Mouse (Mus musculus): ENCODE data around the gene Hrk. TPM values are rescaled to one million over a fixed set of nuclear protein-coding genes. Genes with fewer than 3 reads are reported as not detected.

The Hrk gene
- polyA plus RNA-seq, 1 experiment from 2014 or later: 0.05 TPM

DNA sequence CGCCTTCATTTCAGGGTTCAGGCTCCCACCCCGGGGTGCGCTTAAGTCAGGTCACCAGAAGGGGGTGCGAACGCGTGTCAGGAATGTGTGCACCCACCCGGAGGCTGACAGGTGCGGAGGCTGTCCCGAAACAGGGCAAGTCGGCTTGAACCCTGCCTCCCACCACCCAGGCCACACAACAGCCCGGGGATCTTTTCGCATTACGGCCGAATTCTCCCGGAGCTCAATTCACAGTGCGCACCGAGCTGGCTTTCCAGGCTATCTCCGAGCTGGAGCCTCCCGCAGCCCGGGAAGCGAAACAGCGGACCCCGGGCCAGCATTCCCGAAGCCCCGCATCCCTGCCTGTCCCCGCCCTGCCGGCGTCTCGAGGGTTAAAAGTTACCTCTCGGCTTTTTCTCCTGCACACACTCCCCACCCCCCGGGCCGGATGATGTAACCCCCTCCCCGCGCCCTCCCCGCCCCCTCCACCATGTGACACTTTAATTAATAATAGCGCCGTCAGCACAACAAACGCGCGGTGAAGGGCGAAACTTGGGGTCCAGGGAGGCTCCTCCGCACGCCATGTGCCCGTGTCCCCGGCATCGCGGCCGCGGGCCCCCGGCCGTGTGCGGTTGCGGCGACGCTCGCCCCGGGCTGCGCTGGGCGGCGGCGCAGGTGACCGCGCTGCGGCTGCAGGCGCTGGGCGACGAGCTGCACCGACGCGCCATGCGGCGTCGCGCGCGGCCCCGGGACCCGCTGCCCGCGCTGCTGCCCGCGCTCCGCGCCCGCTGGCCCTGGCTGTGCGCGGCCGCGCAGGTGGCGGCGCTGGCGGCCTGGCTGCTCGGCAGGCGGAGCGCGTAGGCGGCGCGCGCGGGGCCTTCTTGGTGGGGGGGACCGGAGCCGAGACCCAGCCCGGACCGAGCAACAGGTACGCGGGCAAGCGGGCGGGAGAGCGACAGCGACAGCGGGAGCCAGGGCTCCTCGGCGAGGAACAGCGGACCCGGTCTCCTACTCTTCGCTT, 5.1 kb downstream of the Hrk start:
- Histone ChIP-seq H3K4me1 (replicated peaks; ENCODE audit: control insufficient read depth, insufficient read depth, low read length) (peaks cover 3% of the 10 kb centered on the region), H3K27ac (ENCODE audit: low read depth, low read length) (no peak overlapping the region), H3K9me3 (ENCODE audit: control insufficient read depth, low read length) (no peaks in the 10 kb centered on the region), H3K9ac (ENCODE audit: low read depth, low read length) (no peak overlapping the region), H3K36me3 (ENCODE audit: control insufficient read depth, insufficient read depth, low read length) (no peaks in the 10 kb centered on the region), H3K4me3 (ENCODE audit: low read depth, low read length) (peak overlapping the region; percentile 48), H3K4me2 (peak overlapping the region; percentile 58), H3K27me3 (replicated peaks; ENCODE audit: control insufficient read depth, insufficient read depth, low read length) (peaks cover 82% of the 10 kb centered on the region)
- WGBS: 1% methylated on average over 117 of the region's 117 CpGs
- DNase-seq (ENCODE audit: low spot score): no peak
- no peak for ATAC-seq (replicated peaks; ENCODE audit: low FRiP score)

DNA sequence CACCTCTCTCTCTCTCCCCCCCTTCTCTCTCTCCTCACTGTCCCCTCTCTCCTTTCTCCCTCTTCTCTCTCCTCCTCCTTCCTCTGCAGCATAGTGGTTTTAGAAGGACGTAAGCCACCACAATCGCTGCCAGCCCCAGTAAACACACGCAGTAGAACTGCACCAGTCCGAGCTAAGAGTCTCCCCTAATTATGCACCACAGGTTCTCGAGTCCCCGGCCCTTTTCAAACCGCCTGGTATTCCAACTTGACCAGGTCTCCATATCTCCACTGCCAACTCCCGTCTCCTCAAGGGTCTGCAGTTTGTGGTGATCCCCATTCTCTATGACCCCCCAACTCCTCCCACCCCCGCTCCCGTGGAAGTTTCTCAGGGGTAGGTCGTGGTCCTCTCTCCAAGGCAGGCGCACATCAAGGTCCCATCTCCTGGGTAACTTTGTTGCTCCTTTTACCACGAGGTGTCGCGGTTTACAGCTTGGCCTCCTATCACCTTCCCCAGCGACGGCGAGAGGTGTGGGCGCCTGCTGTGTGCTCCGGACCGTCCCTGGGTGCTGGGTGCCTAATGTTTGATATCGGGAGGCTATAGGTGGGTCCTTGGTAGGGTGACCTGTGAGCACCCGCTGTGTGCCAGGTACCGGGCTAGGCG, 6.6 kb downstream of the Hrk start:
- H3K9me3 ChIP-seq (ENCODE audit: control insufficient read depth, low read length): 0 out of 2 replicates have a peak, but pooled peaks cover 4% of the 10 kb centered on the region
- no peak for ATAC-seq (replicated peaks; ENCODE audit: low FRiP score)
- H3K27ac ChIP-seq (ENCODE audit: low read depth, low read length): no peak overlapping the region
- no peaks in the 10 kb centered on the region for H3K36me3 ChIP-seq (ENCODE audit: control insufficient read depth, insufficient read depth, low read length)
- DNase-seq (ENCODE audit: low spot score): no peak
- H3K4me1 ChIP-seq (replicated peaks; ENCODE audit: control insufficient read depth, insufficient read depth, low read length): peaks cover 3% of the 10 kb centered on the region
- no peak overlapping the region; the same call in 1 of the 2 replicates for H3K4me3 ChIP-seq (ENCODE audit: low read depth, low read length)
- peaks cover 88% of the 10 kb centered on the region for H3K27me3 ChIP-seq (replicated peaks; ENCODE audit: control insufficient read depth, insufficient read depth, low read length)
- 1% methylated on average over 25 of the region's 25 CpGs for WGBS
- peak overlapping the region; percentile 30 for H3K4me2 ChIP-seq
- no peak overlapping the region for H3K9ac ChIP-seq (ENCODE audit: low read depth, low read length)

DNA sequence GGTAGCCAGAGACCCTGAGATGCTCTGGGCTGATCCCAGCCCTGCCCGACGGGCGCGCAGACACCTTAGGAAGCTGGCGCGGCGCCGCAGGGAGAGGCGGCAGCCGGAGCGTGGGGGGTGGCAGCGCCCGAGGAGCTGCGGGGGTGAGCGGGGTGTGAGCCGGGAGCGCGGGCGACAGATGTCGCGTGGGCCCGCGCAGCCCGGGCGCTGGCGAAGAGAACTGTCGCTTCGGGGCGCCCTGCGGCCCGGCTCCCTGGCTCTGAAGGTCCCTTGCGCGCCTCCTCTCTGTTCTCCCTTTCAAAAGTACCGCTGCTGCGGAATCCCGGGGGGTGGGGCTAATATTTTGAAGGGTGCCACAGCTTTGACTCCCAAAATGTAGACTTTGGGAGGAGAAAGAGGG, 7.2 kb downstream of the Hrk start:
- DNase-seq (ENCODE audit: low spot score): no peak
- Histone ChIP-seq H3K4me3 (ENCODE audit: low read depth, low read length) (peak overlapping the region; percentile 35), H3K9me3 (ENCODE audit: control insufficient read depth, low read length) (0 out of 2 replicates have a peak, but pooled peaks cover 4% of the 10 kb centered on the region), H3K4me2 (peak overlapping the region; percentile 50), H3K27me3 (replicated peaks; ENCODE audit: control insufficient read depth, insufficient read depth, low read length) (peaks cover 83% of the 10 kb centered on the region), H3K27ac (ENCODE audit: low read depth, low read length) (no peak overlapping the region), H3K4me1 (replicated peaks; ENCODE audit: control insufficient read depth, insufficient read depth, low read length) (peaks cover 3% of the 10 kb centered on the region), H3K9ac (ENCODE audit: low read depth, low read length) (no peak overlapping the region), H3K36me3 (ENCODE audit: control insufficient read depth, insufficient read depth, low read length) (no peaks in the 10 kb centered on the region)
- ATAC-seq (replicated peaks; ENCODE audit: low FRiP score): no peak
- 1% methylated on average over 35 of the region's 36 CpGs for WGBS

DNA sequence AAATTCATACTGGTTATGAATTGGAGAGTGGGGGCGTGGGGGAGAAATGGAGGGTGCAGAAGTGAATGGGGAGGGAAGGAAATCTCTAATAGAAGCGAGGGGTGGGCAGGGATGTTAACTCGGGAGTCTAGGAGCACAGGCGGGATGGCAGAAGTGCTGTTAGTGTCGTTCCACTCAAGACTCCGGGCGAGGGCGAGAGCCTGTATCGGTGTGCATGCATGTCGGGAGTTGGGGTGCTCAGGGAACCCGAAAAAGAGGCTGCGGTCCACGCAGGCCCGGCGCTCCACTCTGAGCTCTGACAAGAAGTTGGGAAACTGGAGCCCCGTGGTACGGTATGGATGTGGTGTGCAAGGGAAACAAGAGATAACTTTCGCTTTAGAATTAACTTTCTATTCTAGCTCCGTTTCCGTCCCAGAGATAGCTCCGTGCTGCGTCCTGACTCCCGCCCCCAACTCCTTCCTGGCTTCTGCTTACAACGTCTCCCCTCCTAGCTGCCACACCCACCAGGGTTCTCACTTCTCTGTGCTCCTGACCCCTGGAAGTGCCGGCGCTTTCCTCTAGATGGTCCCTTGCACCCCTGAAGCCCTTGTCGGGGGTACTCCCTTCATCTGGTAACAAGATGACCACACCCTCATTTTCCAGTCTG, 7.8 kb downstream of the Hrk start:
- DNase-seq (ENCODE audit: low spot score) (no peak), ATAC-seq (replicated peaks; ENCODE audit: low FRiP score) (no peak)
- under 1% methylated on average over 27 of the region's 27 CpGs for WGBS

DNA sequence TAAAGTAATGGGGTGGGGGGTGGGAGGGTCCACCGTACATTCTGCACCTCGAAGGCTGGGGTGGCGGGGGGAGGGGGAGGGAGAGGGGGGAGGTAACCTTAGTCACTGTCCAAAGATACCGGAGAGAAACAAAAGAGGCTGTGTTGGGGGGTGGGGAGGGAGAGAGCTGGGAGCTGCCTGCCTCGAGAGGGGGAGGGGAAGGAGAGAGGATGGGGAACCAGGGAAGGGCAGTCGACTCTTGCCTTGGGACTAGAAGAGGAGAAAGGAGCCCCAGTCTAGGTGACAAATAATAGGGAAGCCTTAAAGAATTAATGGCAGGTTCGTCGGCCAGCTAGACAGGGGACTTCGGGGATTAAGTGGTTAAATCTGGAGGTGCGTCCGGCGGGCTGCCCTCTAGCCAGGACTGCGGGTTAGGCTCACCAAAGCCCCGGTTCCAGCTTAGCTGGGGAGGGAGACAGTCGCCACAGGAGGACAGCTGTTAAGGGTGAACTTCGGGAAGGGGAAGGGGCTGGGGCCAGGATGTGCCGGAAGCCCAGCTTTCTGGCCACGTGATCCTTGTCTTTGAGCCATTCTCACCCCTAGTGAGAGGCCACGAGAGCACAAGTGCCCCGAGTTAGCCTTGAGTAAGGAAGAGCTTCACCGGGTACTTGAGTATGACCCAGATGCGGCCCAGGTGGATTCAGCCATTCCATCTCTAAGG, 10.0 kb downstream of the Hrk start:
- H3K4me3 ChIP-seq (ENCODE audit: low read depth, low read length): peak overlapping the region; percentile 30
- H3K36me3 ChIP-seq (ENCODE audit: control insufficient read depth, insufficient read depth, low read length): no peaks in the 10 kb centered on the region
- DNase-seq (ENCODE audit: low spot score): peak; percentile 46
- H3K27me3 ChIP-seq (replicated peaks; ENCODE audit: control insufficient read depth, insufficient read depth, low read length): peaks cover 59% of the 10 kb centered on the region
- 2% methylated on average over 22 of the region's 22 CpGs for WGBS
- H3K9me3 ChIP-seq (ENCODE audit: control insufficient read depth, low read length): 0 out of 2 replicates have a peak, but pooled peaks cover 4% of the 10 kb centered on the region
- H3K4me1 ChIP-seq (replicated peaks; ENCODE audit: control insufficient read depth, insufficient read depth, low read length): peaks cover 3% of the 10 kb centered on the region
- peak overlapping the region; percentile 56 for H3K4me2 ChIP-seq
- no peak for ATAC-seq (replicated peaks; ENCODE audit: low FRiP score)
- H3K27ac ChIP-seq (ENCODE audit: low read depth, low read length): no peak overlapping the region
- H3K9ac ChIP-seq (ENCODE audit: low read depth, low read length): no peak overlapping the region

More for the DNA sequence above, 7.8 kb downstream of the Hrk start:
- peak overlapping the region; percentile 35 for H3K4me3 ChIP-seq (ENCODE audit: low read depth, low read length)
- peaks cover 3% of the 10 kb centered on the region for H3K4me1 ChIP-seq (replicated peaks; ENCODE audit: control insufficient read depth, insufficient read depth, low read length)
- no peaks in the 10 kb centered on the region for H3K36me3 ChIP-seq (ENCODE audit: control insufficient read depth, insufficient read depth, low read length)
- no peak overlapping the region for H3K9ac ChIP-seq (ENCODE audit: low read depth, low read length)
- H3K27me3 ChIP-seq (replicated peaks; ENCODE audit: control insufficient read depth, insufficient read depth, low read length): peaks cover 82% of the 10 kb centered on the region
- peak overlapping the region; percentile 50 for H3K4me2 ChIP-seq
- 0 out of 2 replicates have a peak, but pooled peaks cover 4% of the 10 kb centered on the region for H3K9me3 ChIP-seq (ENCODE audit: control insufficient read depth, low read length)
- no peak overlapping the region for H3K27ac ChIP-seq (ENCODE audit: low read depth, low read length)

DNA sequence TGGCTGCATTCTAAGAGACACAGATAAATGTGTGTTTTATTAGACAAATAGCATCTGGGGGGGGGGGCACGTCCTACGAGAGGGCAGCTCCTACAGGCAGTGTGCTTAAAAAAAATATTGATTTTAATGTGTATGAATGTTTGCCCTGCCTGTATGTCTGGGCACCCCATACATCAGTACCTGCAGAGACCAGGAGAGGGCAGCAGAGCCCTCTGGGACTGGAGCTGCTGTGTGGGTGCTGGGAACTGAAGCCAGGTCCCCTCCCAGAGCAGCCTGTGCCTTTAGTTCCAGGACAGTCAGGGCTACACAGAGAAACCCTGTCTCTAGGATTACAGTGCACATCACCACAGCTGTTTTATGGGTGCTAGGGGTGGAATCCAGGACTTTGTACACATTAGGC, 10.7 kb downstream of the Hrk start:
- Histone ChIP-seq H3K4me2 (no peak overlapping the region), H3K4me1 (replicated peaks; ENCODE audit: control insufficient read depth, insufficient read depth, low read length) (peaks cover 3% of the 10 kb centered on the region), H3K4me3 (ENCODE audit: low read depth, low read length) (no peak overlapping the region), H3K36me3 (ENCODE audit: control insufficient read depth, insufficient read depth, low read length) (no peaks in the 10 kb centered on the region), H3K9me3 (ENCODE audit: control insufficient read depth, low read length) (0 out of 2 replicates have a peak, but pooled peaks cover 4% of the 10 kb centered on the region), H3K27ac (ENCODE audit: low read depth, low read length) (no peak overlapping the region), H3K9ac (ENCODE audit: low read depth, low read length) (no peak overlapping the region), H3K27me3 (replicated peaks; ENCODE audit: control insufficient read depth, insufficient read depth, low read length) (peaks cover 53% of the 10 kb centered on the region)
- ATAC-seq (replicated peaks; ENCODE audit: low FRiP score) (no peak), DNase-seq (ENCODE audit: low spot score) (no peak)
- 11% methylated on average over 2 of the region's 2 CpGs for whole genome bisulfite sequencing

DNA sequence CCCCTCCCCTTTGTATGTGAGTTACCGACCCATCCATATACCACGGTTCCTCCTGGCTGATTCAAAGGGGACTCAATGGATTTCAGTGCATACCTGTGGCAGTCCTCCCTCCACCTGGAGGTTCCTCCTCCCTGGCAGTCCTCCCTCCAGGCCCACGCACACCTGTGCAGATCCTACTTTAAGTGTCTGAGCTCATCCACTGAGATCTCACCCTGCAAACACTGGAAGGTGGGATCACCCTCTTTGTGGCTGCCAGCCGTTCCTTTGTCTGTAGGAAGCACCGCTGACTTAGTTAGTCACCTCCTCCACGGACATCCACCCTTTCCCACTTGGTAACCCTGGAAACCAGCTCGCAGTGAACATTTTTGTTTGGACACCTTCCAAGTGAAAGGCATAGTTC, 13.2 kb downstream of the Hrk start:
- no peak for ATAC-seq (replicated peaks; ENCODE audit: low FRiP score)
- no peak for DNase-seq (ENCODE audit: low spot score)
- no peak overlapping the region for H3K4me2 ChIP-seq
- H3K9ac ChIP-seq (ENCODE audit: low read depth, low read length): no peak overlapping the region
- 75% methylated on average over 7 of the region's 7 CpGs for WGBS
- H3K4me3 ChIP-seq (ENCODE audit: low read depth, low read length): no peak overlapping the region
- peaks cover 28% of the 10 kb centered on the region for H3K27me3 ChIP-seq (replicated peaks; ENCODE audit: control insufficient read depth, insufficient read depth, low read length)
- H3K36me3 ChIP-seq (ENCODE audit: control insufficient read depth, insufficient read depth, low read length): no peaks in the 10 kb centered on the region
- no peaks in the 10 kb centered on the region for H3K4me1 ChIP-seq (replicated peaks; ENCODE audit: control insufficient read depth, insufficient read depth, low read length)
- H3K9me3 ChIP-seq (ENCODE audit: control insufficient read depth, low read length): 0 out of 2 replicates have a peak, but pooled peaks cover 4% of the 10 kb centered on the region
- no peak overlapping the region for H3K27ac ChIP-seq (ENCODE audit: low read depth, low read length)

All from liver, embryonic 11.5 days (tissue).